Mouse (Mus musculus) midbrain, embryonic 14.5 days (tissue): Measurements from ENCODE around the gene Fgf16. TPM values are rescaled to one million over a fixed set of nuclear protein-coding genes. Genes with fewer than 3 reads are reported as not detected.

Experiments
- ATAC-seq: fragments of 200-750 bp; cut with Nextera tagmentation; 2 replicates; pipeline ENCODE4 v1.8.0; 2017; ENCODE audit warnings: moderate number of reproducible peaks, moderate library complexity; ENCODE audit not compliant: low FRiP score, low TSS enrichment
- DNase-seq: peaks from one replicate; pipeline ENCODE4 v3.0.0-alpha.2; 2015
- H3K27ac ChIP-seq: fragments of 300-500 bp; sonication (generic); replicated peaks from 2 replicates; pipeline ENCODE4 v1.5.1; 2014; ENCODE audit warnings: mild to moderate bottlenecking, low read depth, low read length, moderate library complexity
- H3K27me3 ChIP-seq: fragments of 300-500 bp; sonication (generic); 2 replicates; pipeline ENCODE4 v1.6.1; 2014; ENCODE audit warnings: low read length, control low read depth, mixed read lengths; ENCODE audit not compliant: control insufficient read depth, insufficient read depth
- H3K36me3 ChIP-seq: fragments of 300-500 bp; sonication (generic); 2 replicates; pipeline ENCODE4 v1.6.1; 2014; ENCODE audit warnings: low read length, control low read depth; ENCODE audit not compliant: control insufficient read depth, insufficient read depth
- H3K4me1 ChIP-seq: fragments of 300-500 bp; sonication (generic); 2 replicates; pipeline ENCODE4 v1.6.1; 2014; ENCODE audit warnings: mild to moderate bottlenecking, antibody characterized with exemption, low read length, control low read depth; ENCODE audit not compliant: control insufficient read depth, insufficient read depth
- H3K4me2 ChIP-seq: fragments of 300-500 bp; sonication (generic); 2 replicates; pipeline ENCODE4 v1.6.1; 2014; ENCODE audit warnings: mild to moderate bottlenecking, low read length, moderate library complexity
- H3K4me3 ChIP-seq: fragments of 300-500 bp; sonication (generic); replicated peaks from 2 replicates; pipeline ENCODE4 v1.5.1; 2014; ENCODE audit warnings: low read depth, low read length
- H3K9ac ChIP-seq: fragments of 300-500 bp; sonication (generic); replicated peaks from 2 replicates; pipeline ENCODE4 v1.6.1; 2014; ENCODE audit warnings: mild to moderate bottlenecking, low read length, moderate library complexity
- H3K9me3 ChIP-seq: fragments of 300-500 bp; sonication (generic); 2 replicates; pipeline ENCODE4 v1.6.1; 2016; ENCODE audit warnings: low read length, control low read depth, mixed read lengths; ENCODE audit not compliant: control insufficient read depth
- WGBS: fragments of 180-500 bp; shearing (Covaris S2); extraction: QIAGEN DNeasy Blood & Tissue Kit; methylation state at CpG from one replicate; pipeline ENCODE4 v1.1.7; 2014; 5-methylcytosine and 5-hydroxymethylcytosine counted together
- polyA plus RNA-seq: library from polyadenylated mRNA; unstranded; fragments of >200 nt; fragmentation: Nextera tagmentation; extraction: Ambion mirVana; gene quantifications from 2 replicates; pipeline ENCODE4 v1.2.1, GENCODE M21; 2014

Gene Fgf16
- polyA plus RNA-seq = not detected in 2 replicates

DNA sequence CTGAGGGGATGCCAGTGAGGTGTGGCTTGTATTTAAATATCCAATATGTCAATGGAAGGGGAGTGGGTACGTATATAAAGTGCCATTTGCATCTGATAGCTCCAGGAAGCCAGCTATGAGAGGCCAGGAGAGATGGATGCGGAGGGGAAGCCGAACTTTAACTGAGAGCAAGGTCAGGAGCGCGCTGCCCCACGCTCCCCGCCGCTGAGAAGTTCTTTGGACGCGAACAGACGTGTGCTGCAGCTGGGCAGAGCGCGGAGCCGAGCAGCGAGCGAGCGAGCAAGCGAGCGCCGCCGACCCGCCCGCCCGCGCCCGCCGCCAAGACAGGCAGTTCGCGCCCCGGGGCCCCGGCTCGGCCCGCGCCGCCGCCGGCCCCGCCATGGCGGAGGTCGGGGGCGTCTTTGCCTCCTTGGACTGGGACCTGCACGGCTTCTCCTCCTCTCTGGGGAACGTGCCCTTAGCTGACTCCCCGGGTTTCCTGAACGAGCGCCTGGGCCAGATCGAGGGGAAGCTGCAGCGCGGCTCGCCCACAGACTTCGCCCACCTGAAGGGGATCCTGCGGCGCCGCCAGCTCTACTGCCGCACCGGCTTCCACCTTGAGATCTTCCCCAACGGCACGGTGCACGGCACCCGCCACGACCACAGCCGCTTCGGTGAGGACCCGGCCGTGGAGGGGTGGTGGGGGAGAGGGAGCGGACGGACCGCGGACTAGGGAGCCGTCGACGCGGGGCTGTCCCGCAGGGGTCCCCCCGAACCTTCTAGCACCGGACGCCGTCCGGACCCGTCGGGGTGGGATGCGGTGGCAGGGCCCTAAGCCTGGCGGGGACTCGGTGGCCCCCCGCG, at the start of gene Fgf16:
Fgf16 (plus strand) TSS at position 118 of the 843 bp plus-strand sequence.
- peak; percentile 28; the same call in 1 of the 2 replicates for ATAC-seq
- no peaks in the 10 kb centered on the region for H3K9me3 ChIP-seq
- no peak within 1 kb of the TSS for H3K27ac ChIP-seq
- peaks cover 31% of the 10 kb centered on the region for H3K27me3 ChIP-seq
- peak within 1 kb of the TSS; percentile 37 for H3K4me3 ChIP-seq
- no peaks in the 10 kb centered on the region for H3K36me3 ChIP-seq
- H3K4me1 ChIP-seq = no peaks in the 10 kb centered on the region
- WGBS = 22% methylated on average over 79 of the region's 86 CpGs
- peak; percentile 16 for DNase-seq
- peak within 1 kb of the TSS; percentile 12; the same call in 1 of the 2 replicates for H3K9ac ChIP-seq
- peak within 1 kb of the TSS; percentile 68 for H3K4me2 ChIP-seq

GRCm38 (mm10) chrX:105714740-105715139, 49.3 kb upstream of the Fgf16 start:
- Histone ChIP-seq H3K36me3 (no peaks in the 10 kb centered on the region), H3K4me1 (no peaks in the 10 kb centered on the region), H3K9ac (no peak overlapping the region), H3K4me2 (no peak overlapping the region), H3K9me3 (no peaks in the 10 kb centered on the region), H3K27me3 (no peaks in the 10 kb centered on the region), H3K4me3 (no peak overlapping the region), H3K27ac (no peak overlapping the region)
- WGBS = 64% methylated on average over 4 of the region's 4 CpGs
- ATAC-seq = no peak
- DNase-seq = no peak

- H3K4me2 ChIP-seq = no peak overlapping the region
- no peaks in the 10 kb centered on the region for H3K9me3 ChIP-seq
- DNase-seq (no peak), ATAC-seq (no peak)
- no peak overlapping the region for H3K9ac ChIP-seq
- no peaks in the 10 kb centered on the region for H3K4me1 ChIP-seq
- H3K27me3 ChIP-seq = no peaks in the 10 kb centered on the region
- H3K4me3 ChIP-seq = no peak overlapping the region
- WGBS = 92% methylated on average over 7 of the region's 7 CpGs
- H3K27ac ChIP-seq = no peak overlapping the region
- no peaks in the 10 kb centered on the region for H3K36me3 ChIP-seq
These were observed 48.2 kb upstream of the Fgf16 start for GRCm38 (mm10) chrX:105715789-105716321.

DNA sequence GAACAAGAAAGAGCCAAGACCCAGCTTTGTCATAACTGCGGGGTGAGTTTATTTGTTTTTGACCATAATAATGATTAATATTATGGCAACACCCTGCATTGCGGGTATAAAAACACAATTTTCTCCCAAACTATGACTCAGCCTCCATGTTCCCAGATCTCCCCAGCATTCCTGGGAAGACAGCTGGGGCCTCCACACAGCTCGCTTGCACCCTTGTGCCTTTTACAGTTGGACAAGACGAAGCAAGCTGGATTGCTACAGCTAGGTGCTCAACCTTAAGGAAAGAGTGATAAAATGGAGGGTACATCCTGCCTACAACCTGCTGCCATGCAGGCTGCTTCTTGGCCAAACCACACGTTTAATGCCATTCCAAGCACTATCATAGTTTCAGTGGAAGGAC, 45.7 kb upstream of the Fgf16 start:
- H3K36me3 ChIP-seq = no peaks in the 10 kb centered on the region
- H3K9ac ChIP-seq = no peak overlapping the region
- no peak overlapping the region for H3K4me3 ChIP-seq
- DNase-seq (no peak), ATAC-seq (no peak)
- no peaks in the 10 kb centered on the region for H3K9me3 ChIP-seq
- no peaks in the 10 kb centered on the region for H3K4me1 ChIP-seq
- H3K27me3 ChIP-seq = no peaks in the 10 kb centered on the region
- no peak overlapping the region for H3K4me2 ChIP-seq
- WGBS = 87% methylated on average over 5 of the region's 5 CpGs
- no peak overlapping the region for H3K27ac ChIP-seq

GRCm38 (mm10) chrX:105718943-105719342, 45.1 kb upstream of the Fgf16 start:
- Histone ChIP-seq H3K27ac (no peak overlapping the region), H3K9ac (no peak overlapping the region), H3K4me2 (no peak overlapping the region), H3K4me1 (no peaks in the 10 kb centered on the region), H3K36me3 (no peaks in the 10 kb centered on the region), H3K27me3 (no peaks in the 10 kb centered on the region), H3K4me3 (no peak overlapping the region), H3K9me3 (no peaks in the 10 kb centered on the region)
- no peak for ATAC-seq
- no peak for DNase-seq
- WGBS = 84% methylated on average over 5 of the region's 5 CpGs

DNA sequence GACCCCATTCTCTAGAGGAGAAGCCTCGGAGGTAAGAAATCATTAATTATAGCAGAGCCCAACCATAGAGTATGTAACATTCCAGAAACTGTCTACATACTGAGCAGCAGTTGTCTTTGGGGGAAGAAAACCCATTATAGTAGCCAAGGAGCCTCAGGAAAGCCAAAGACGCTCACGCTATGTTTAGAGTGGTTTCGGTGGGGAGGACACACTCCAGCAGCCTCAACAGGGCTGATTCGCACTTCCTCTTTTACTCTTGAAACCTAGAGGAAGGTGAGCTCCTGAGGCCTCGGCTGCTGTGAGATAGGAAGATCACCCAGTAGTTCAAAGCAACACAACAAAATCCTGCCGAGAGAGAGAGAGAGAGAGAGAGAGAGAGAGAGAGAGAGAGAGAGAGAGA, 39.9 kb upstream of the Fgf16 start:
- Histone ChIP-seq H3K36me3 (no peaks in the 10 kb centered on the region), H3K9me3 (no peaks in the 10 kb centered on the region), H3K27ac (no peak overlapping the region), H3K4me2 (no peak overlapping the region), H3K4me3 (no peak overlapping the region), H3K27me3 (no peaks in the 10 kb centered on the region), H3K9ac (no peak overlapping the region), H3K4me1 (no peaks in the 10 kb centered on the region)
- 90% methylated on average over 7 of the region's 7 CpGs for WGBS
- DNase-seq (no peak), ATAC-seq (no peak)

- H3K4me3 ChIP-seq = peak overlapping the region; percentile 37
- no peaks in the 10 kb centered on the region for H3K36me3 ChIP-seq
- no peaks in the 10 kb centered on the region for H3K9me3 ChIP-seq
- no peak overlapping the region for H3K9ac ChIP-seq
- H3K4me1 ChIP-seq = no peaks in the 10 kb centered on the region
- DNase-seq (peak; percentile 22), ATAC-seq (no peak)
- WGBS = 20% methylated on average over 23 of the region's 23 CpGs
- H3K27ac ChIP-seq = no peak overlapping the region
- H3K4me2 ChIP-seq = peak overlapping the region; percentile 68
- peaks cover 31% of the 10 kb centered on the region for H3K27me3 ChIP-seq
These were observed 1.1 kb upstream of the Fgf16 start for GRCm38 (mm10) chrX:105762847-105763527.

DNA sequence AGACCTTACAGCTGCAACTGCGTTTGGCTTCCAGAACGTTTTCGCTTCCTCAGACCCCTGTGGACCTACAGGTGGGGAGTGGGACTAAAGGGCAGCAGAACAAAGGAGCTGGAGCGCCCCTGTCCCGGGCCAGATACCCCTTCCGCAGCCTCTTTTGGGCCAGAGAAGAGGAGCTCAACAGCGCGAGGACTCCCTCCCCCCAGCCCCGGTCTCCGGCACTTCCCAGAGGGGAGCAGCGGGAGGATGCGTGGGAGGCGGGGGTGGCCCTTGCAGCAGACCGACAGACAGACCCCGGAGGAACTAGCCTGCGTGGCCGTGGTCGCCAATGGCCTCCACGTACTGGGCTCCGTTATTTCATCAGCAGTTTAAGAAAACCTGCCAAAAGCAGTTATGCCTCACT, 467 bp upstream of the Fgf16 start:
- Histone ChIP-seq H3K4me1 (no peaks in the 10 kb centered on the region), H3K27ac (no peak overlapping the region), H3K9ac (peak overlapping the region; percentile 12; the same call in 1 of the 2 replicates), H3K9me3 (no peaks in the 10 kb centered on the region), H3K27me3 (peaks cover 31% of the 10 kb centered on the region), H3K4me2 (peak overlapping the region; percentile 68), H3K4me3 (peak overlapping the region; percentile 37), H3K36me3 (no peaks in the 10 kb centered on the region)
- 9% methylated on average over 20 of the region's 20 CpGs for WGBS
- DNase-seq (peak; percentile 24), ATAC-seq (peak; percentile 40; the same call in 1 of the 2 replicates)
